Mouse (Mus musculus) cerebellum, adult 2 months (tissue): ENCODE measurements at regions not wholly inside any gene's neighbourhood (a gene's known extent, or its start where the extent isn't known, plus 50 kb on each side); places are given as distances from the start of the nearest gene placed in this dataset.

Experiments used
- CTCF ChIP-seq: fragments of 200-500 bp; IDR thresholded peaks from 2 replicates; pipeline ENCODE4 v1.5.1; 2011; ENCODE audit warnings: low read depth, mild to moderate bottlenecking, control low read depth, low read length, moderate library complexity, borderline replicate concordance; ENCODE audit not compliant: insufficient read depth
- POLR2A ChIP-seq: fragments of 200-500 bp; IDR thresholded peaks from 2 replicates; pipeline ENCODE4 v1.6.1; 2011; ENCODE audit warnings: low read length, control low read depth, borderline replicate concordance; ENCODE audit not compliant: insufficient read depth

DNA sequence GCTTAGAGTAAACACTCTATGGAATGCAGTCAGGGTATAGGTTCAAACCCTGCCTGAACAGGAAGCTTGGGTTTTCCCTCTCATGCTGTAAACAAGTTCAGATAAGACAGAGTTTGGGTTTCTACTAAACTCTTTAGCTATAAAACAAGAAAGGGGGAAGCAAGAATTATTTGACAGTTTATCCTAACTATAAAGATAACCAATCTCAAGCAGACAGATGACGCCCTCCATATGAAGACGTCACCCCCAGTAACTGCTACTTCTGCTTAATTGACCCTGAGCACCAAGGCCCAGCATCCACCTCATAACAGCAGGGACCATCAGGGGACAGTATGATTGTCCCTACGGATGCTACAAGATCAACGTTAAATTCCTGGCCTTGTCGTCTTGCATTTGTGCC lies 588.4 kb downstream of the Efna5 start:
- TF ChIP-seq CTCF (no peak), POLR2A (no peak)
